Mouse (Mus musculus): ENCODE data around the gene Scd2. TPM values are rescaled to one million over a fixed set of nuclear protein-coding genes. Genes with fewer than 3 reads are reported as not detected.
"Not testable (repeated sequence)": the region's sequence is repeated elsewhere in the genome, so short reads cannot be mapped to it uniquely, and the experiment has no call there.

Gene Scd2
- polyA plus RNA-seq, 1 experiment from 2014 or later = 205 TPM

GRCm38 (mm10) chr19:44281825-44282447, 11.5 kb upstream of the Scd2 start:
- whole genome bisulfite sequencing = 40% methylated on average over 1 of the region's 1 CpGs
- not testable (repeated sequence) for H3K4me3 ChIP-seq (ENCODE audit: low read length); ATAC-seq (ENCODE audit: low FRiP score, low TSS enrichment); H3K9ac ChIP-seq (ENCODE audit: low read depth, low read length); H3K27me3 ChIP-seq (ENCODE audit: control insufficient read depth, insufficient read depth, low read length); H3K36me3 ChIP-seq (ENCODE audit: control insufficient read depth, insufficient read depth, low read length); H3K9me3 ChIP-seq (ENCODE audit: control insufficient read depth, low read length); H3K4me2 ChIP-seq (replicated peaks; ENCODE audit: low read depth, low read length)
- 0 out of 2 replicates have a peak overlapping the region, but pooled peaks have one; percentile 43 for H3K27ac ChIP-seq (ENCODE audit: low read depth, low read length)
- peaks cover 36% of the 10 kb centered on the region for H3K4me1 ChIP-seq (ENCODE audit: control insufficient read depth, insufficient read depth, low read length)

- Histone ChIP-seq H3K27ac (ENCODE audit: low read depth, low read length) (peak overlapping the region; percentile 43; the same call in 1 of the 2 replicates), H3K4me3 (ENCODE audit: low read length) (no peak overlapping the region), H3K36me3 (ENCODE audit: control insufficient read depth, insufficient read depth, low read length) (no peaks in the 10 kb centered on the region), H3K4me1 (ENCODE audit: control insufficient read depth, insufficient read depth, low read length) (peaks cover 40% of the 10 kb centered on the region), H3K4me2 (replicated peaks; ENCODE audit: low read depth, low read length) (no peak overlapping the region), H3K9me3 (ENCODE audit: control insufficient read depth, low read length) (no peaks in the 10 kb centered on the region), H3K27me3 (ENCODE audit: control insufficient read depth, insufficient read depth, low read length) (no peaks in the 10 kb centered on the region), H3K9ac (ENCODE audit: low read depth, low read length) (no peak overlapping the region)
- WGBS = 27% methylated on average over 9 of the region's 9 CpGs
- ATAC-seq (ENCODE audit: low FRiP score, low TSS enrichment) = no peak
These were observed 10.8 kb upstream of the Scd2 start for GRCm38 (mm10) chr19:44282534-44283156.

- H3K4me1 ChIP-seq (ENCODE audit: control insufficient read depth, insufficient read depth, low read length) = peaks cover 42% of the 10 kb centered on the region
- ATAC-seq (ENCODE audit: low FRiP score, low TSS enrichment) = no peak; the same call in 1 of the 2 replicates
These were observed 10.1 kb upstream of the Scd2 start for GRCm38 (mm10) chr19:44283157-44284024.

GRCm38 (mm10) chr19:44284025-44284695, 9.3 kb upstream of the Scd2 start:
- under 1% methylated on average over 38 of the region's 38 CpGs for WGBS
- peak overlapping the region; percentile 57 for H3K9ac ChIP-seq (ENCODE audit: low read depth, low read length)
- no peaks in the 10 kb centered on the region for H3K9me3 ChIP-seq (ENCODE audit: control insufficient read depth, low read length)
- H3K4me1 ChIP-seq (ENCODE audit: control insufficient read depth, insufficient read depth, low read length) = peaks cover 42% of the 10 kb centered on the region
- peak overlapping the region; percentile 77 for H3K4me2 ChIP-seq (replicated peaks; ENCODE audit: low read depth, low read length)
- no peaks in the 10 kb centered on the region for H3K36me3 ChIP-seq (ENCODE audit: control insufficient read depth, insufficient read depth, low read length)
- ATAC-seq (ENCODE audit: low FRiP score, low TSS enrichment) = peak; percentile 99
- H3K4me3 ChIP-seq (ENCODE audit: low read length) = peak overlapping the region; percentile 41
- H3K27me3 ChIP-seq (ENCODE audit: control insufficient read depth, insufficient read depth, low read length) = no peaks in the 10 kb centered on the region
- peak overlapping the region; percentile 94 for H3K27ac ChIP-seq (ENCODE audit: low read depth, low read length)

More at GRCm38 (mm10) chr19:44283157-44284024, 10.1 kb upstream of the Scd2 start:
- Histone ChIP-seq H3K4me3 (ENCODE audit: low read length) (peak overlapping the region; percentile 41), H3K27ac (ENCODE audit: low read depth, low read length) (peak overlapping the region; percentile 94), H3K27me3 (ENCODE audit: control insufficient read depth, insufficient read depth, low read length) (no peaks in the 10 kb centered on the region), H3K36me3 (ENCODE audit: control insufficient read depth, insufficient read depth, low read length) (no peaks in the 10 kb centered on the region), H3K9ac (ENCODE audit: low read depth, low read length) (peak overlapping the region; percentile 14; the same call in 1 of the 2 replicates), H3K4me2 (replicated peaks; ENCODE audit: low read depth, low read length) (peak overlapping the region; percentile 77), H3K9me3 (ENCODE audit: control insufficient read depth, low read length) (no peaks in the 10 kb centered on the region)
- 23% methylated on average over 15 of the region's 15 CpGs for WGBS

GRCm38 (mm10) chr19:44284723-44285122, 8.8 kb upstream of the Scd2 start:
- peak overlapping the region; percentile 57 for H3K9ac ChIP-seq (ENCODE audit: low read depth, low read length)
- no peaks in the 10 kb centered on the region for H3K36me3 ChIP-seq (ENCODE audit: control insufficient read depth, insufficient read depth, low read length)
- no peaks in the 10 kb centered on the region for H3K27me3 ChIP-seq (ENCODE audit: control insufficient read depth, insufficient read depth, low read length)
- H3K27ac ChIP-seq (ENCODE audit: low read depth, low read length) = peak overlapping the region; percentile 94
- ATAC-seq (ENCODE audit: low FRiP score, low TSS enrichment) = peak; percentile 56
- peak overlapping the region; percentile 41 for H3K4me3 ChIP-seq (ENCODE audit: low read length)
- no peaks in the 10 kb centered on the region for H3K9me3 ChIP-seq (ENCODE audit: control insufficient read depth, low read length)
- peak overlapping the region; percentile 77 for H3K4me2 ChIP-seq (replicated peaks; ENCODE audit: low read depth, low read length)
- WGBS = 1% methylated on average over 11 of the region's 11 CpGs
- peaks cover 42% of the 10 kb centered on the region for H3K4me1 ChIP-seq (ENCODE audit: control insufficient read depth, insufficient read depth, low read length)

GRCm38 (mm10) chr19:44285554-44285953, 7.9 kb upstream of the Scd2 start:
- Histone ChIP-seq H3K9ac (ENCODE audit: low read depth, low read length) (no peak overlapping the region), H3K4me1 (ENCODE audit: control insufficient read depth, insufficient read depth, low read length) (peaks cover 38% of the 10 kb centered on the region), H3K27me3 (ENCODE audit: control insufficient read depth, insufficient read depth, low read length) (no peaks in the 10 kb centered on the region), H3K9me3 (ENCODE audit: control insufficient read depth, low read length) (no peaks in the 10 kb centered on the region), H3K27ac (ENCODE audit: low read depth, low read length) (no peak overlapping the region), H3K4me2 (replicated peaks; ENCODE audit: low read depth, low read length) (no peak overlapping the region), H3K4me3 (ENCODE audit: low read length) (no peak overlapping the region), H3K36me3 (ENCODE audit: control insufficient read depth, insufficient read depth, low read length) (no peaks in the 10 kb centered on the region)
- 89% methylated on average over 8 of the region's 8 CpGs for WGBS
- no peak for ATAC-seq (ENCODE audit: low FRiP score, low TSS enrichment)

GRCm38 (mm10) chr19:44286109-44286508, 7.4 kb upstream of the Scd2 start:
- Histone ChIP-seq H3K9me3 (ENCODE audit: control insufficient read depth, low read length) (no peaks in the 10 kb centered on the region), H3K4me3 (ENCODE audit: low read length) (no peak overlapping the region), H3K27me3 (ENCODE audit: control insufficient read depth, insufficient read depth, low read length) (no peaks in the 10 kb centered on the region), H3K36me3 (ENCODE audit: control insufficient read depth, insufficient read depth, low read length) (no peaks in the 10 kb centered on the region), H3K9ac (ENCODE audit: low read depth, low read length) (no peak overlapping the region), H3K27ac (ENCODE audit: low read depth, low read length) (no peak overlapping the region), H3K4me1 (ENCODE audit: control insufficient read depth, insufficient read depth, low read length) (peaks cover 32% of the 10 kb centered on the region), H3K4me2 (replicated peaks; ENCODE audit: low read depth, low read length) (no peak overlapping the region)
- WGBS = 59% methylated on average over 2 of the region's 2 CpGs
- no peak for ATAC-seq (ENCODE audit: low FRiP score, low TSS enrichment)

GRCm38 (mm10) chr19:44287415-44288110, 5.9 kb upstream of the Scd2 start:
- no peak for ATAC-seq (ENCODE audit: low FRiP score, low TSS enrichment)
- 73% methylated on average over 11 of the region's 11 CpGs for WGBS
- Histone ChIP-seq H3K27ac (ENCODE audit: low read depth, low read length) (no peak overlapping the region), H3K27me3 (ENCODE audit: control insufficient read depth, insufficient read depth, low read length) (no peaks in the 10 kb centered on the region), H3K4me1 (ENCODE audit: control insufficient read depth, insufficient read depth, low read length) (peaks cover 30% of the 10 kb centered on the region), H3K36me3 (ENCODE audit: control insufficient read depth, insufficient read depth, low read length) (no peaks in the 10 kb centered on the region), H3K4me3 (ENCODE audit: low read length) (no peak overlapping the region), H3K4me2 (replicated peaks; ENCODE audit: low read depth, low read length) (no peak overlapping the region), H3K9me3 (ENCODE audit: control insufficient read depth, low read length) (no peaks in the 10 kb centered on the region), H3K9ac (ENCODE audit: low read depth, low read length) (no peak overlapping the region)

Measured in kidney, embryonic 14.5 days (tissue).